Mouse (Mus musculus) embryonic stem cell, embryonic (primary cell): ENCODE data around the gene Cpne6.

Source experiments
- CTCF ChIA-PET, 4 experiments: fragments of 300-600 bp in 2 of 4; fragments of 350-600 bp in 2 of 4; sonication (Branson Sonifier 250); formaldehyde crosslinking; loops; one replicate each; lab custom pipeline; 2022; ENCODE audit warnings: inconsistent platforms in 2 of 4; lab: Charles Lee
- POLR2A ChIA-PET, 4 experiments: fragments of 300-600 bp in 2 of 4; fragments of 350-600 bp in 2 of 4; sonication (Branson Sonifier 250); formaldehyde crosslinking; loops; one replicate each; lab custom pipeline; 2022; ENCODE audit warnings: antibody characterized with exemption in 4 of 4, inconsistent platforms in 1 of 4; lab: Charles Lee

The Cpne6 gene

GRCm38 (mm10) chr14:55519604-55520003, 9.4 kb downstream of the Cpne6 start:
- ChIA-PET CTCF (interaction anchor here in 3 of 4 experiments (0.7 to 2.2 kb wide), 7 partner anchors 14 to 398 kb away, joined by 3 to 10 read pairs (median 5); no protein-coding TSS in a partner anchor), POLR2A (interaction anchor here in 2 of 4 experiments (0.5 to 2.2 kb wide), 7 partner anchors 9 to 38 kb away, joined by 3 to 7 read pairs (median 3); partner anchors contain the start of genes Cpne6 (in 1 of the 2) and Pck2 (in 1 of the 2))

- ChIA-PET CTCF (interaction anchor here in 3 of 4 experiments (0.5 to 2.2 kb wide), 7 partner anchors 10 to 399 kb away, joined by 3 to 10 read pairs (median 4); no protein-coding TSS in a partner anchor), POLR2A (interaction anchor here in 1 of 4 experiments (1.4 to 2.2 kb wide), 3 partner anchors 10 to 33 kb away, joined by 5 to 7 read pairs (median 5); partner anchors contain the start of gene Cpne6)
These were observed 10.5 kb downstream of the Cpne6 start for GRCm38 (mm10) chr14:55520451-55521361.

- ChIA-PET POLR2A (interaction anchor here in 2 of 4 experiments (1.1 to 1.9 kb wide), 8 partner anchors 10 to 310 kb away, joined by 3 to 11 read pairs (median 4); partner anchors contain the start of genes A730061H03Rik (in 1 of the 2), Dcaf11 (in 1 of the 2) and Pck2 (in 1 of the 2)), CTCF (interaction anchor here in 3 of 4 experiments (0.7 to 2.1 kb wide), 5 partner anchors 8 to 253 kb away, joined by 3 to 5 read pairs (median 5); partner anchors contain the start of gene Dhrs4 (in 2 of the 3))
These were observed 13.8 kb downstream of the Cpne6 start for GRCm38 (mm10) chr14:55524062-55524461.

DNA sequence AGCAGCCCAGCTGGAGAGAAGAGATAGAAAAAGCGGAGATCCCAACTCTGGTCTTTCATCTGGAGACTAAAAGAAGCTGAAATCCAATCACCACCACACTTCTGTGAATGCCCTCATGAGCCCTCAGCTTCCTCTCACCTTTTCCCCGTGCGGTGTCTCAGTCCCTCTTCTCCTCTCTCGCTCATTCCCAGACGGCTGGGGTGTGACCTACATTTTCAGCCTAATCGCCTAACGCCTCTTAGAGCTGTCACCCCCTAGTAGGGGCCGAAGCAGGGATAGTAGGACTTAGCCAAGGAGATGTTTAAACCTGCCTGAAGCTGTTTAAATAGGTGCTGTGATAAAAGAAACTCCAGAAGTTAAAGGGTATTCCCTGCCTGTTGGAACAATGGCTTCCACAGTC, 14.5 kb downstream of the Cpne6 start, which contains the start of gene Nrl:
Gene Nrl (minus strand): TSS at position 197 of the 400 bp plus-strand sequence.
- POLR2A ChIA-PET = interaction anchor here in 2 of 4 experiments (0.9 to 1.9 kb wide), 11 partner anchors 9 to 311 kb away, joined by 3 to 11 read pairs (median 3); partner anchors contain the start of genes A730061H03Rik (in 1 of the 2), Carmil3 (in 1 of the 2), Dcaf11 (in 1 of the 2) and Pck2 (in 1 of the 2)
- CTCF ChIA-PET = interaction anchor here in 3 of 4 experiments (0.7 to 2.1 kb wide), 5 partner anchors 9 to 253 kb away, joined by 3 to 5 read pairs (median 4); partner anchors contain the start of gene Dhrs4 (in 1 of the 3)

DNA sequence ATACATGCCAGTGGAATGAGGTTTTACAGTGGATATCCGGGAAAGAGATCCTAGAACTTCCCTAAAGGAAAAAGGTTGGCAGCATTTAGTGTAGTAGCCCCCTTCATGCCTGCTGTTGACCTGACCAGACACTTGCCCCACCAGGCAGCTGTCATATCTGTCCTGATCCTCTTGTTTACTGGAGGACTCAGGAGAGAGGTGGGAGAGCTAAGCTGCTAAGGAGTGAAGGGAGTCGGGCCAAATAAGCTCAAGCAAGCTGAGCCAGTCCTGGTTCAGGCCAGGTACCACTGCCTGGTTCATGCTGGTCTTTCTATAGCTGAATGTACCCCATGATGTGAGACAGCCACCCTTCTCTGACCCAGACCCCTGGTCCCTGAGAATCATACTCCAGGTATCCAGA, 16.4 kb downstream of the Cpne6 start:
- CTCF ChIA-PET = interaction anchor here in 3 of 4 experiments (0.6 to 2.3 kb wide), 9 partner anchors 9 to 405 kb away, joined by 3 to 13 read pairs (median 5); no protein-coding TSS in a partner anchor
- POLR2A ChIA-PET = interaction anchor here in 2 of 4 experiments (1.7 to 2.5 kb wide), 2 partner anchors 13 kb away, joined by 9 to 11 read pairs; partner anchors contain the start of gene Pck2 (in 2 of the 2)

DNA sequence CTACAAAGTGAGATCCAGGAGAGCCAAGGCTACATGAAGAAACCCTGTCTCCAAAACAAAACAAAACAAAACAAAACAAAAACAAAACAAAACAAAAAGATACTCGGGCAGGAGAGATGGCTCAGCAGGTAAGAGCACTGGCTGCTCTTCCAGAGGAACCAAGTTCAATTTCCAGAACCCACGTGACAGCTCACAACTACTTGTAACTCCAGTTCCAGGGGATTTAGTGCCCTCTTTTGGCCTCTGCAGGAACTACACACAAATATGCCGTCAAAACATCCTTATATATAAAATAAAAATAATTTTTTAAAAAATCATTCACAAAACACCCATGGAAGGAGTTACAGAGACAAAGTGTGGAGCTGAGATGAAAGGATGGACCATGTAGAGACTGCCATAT, 17.7 kb downstream of the Cpne6 start:
- ChIA-PET CTCF (interaction anchor here (0.5 to 2.3 kb wide), 22 partner anchors 8 to 439 kb away, joined by 3 to 13 read pairs (median 5); partner anchors contain the start of genes Dhrs4 (in 2 of the 4), A730061H03Rik (in 1 of the 4), Carmil3 (in 1 of the 4) and Pck2 (in 1 of the 4)), POLR2A (interaction anchor here in 3 of 4 experiments (0.7 to 2.5 kb wide), 7 partner anchors 9 to 37 kb away, joined by 3 to 11 read pairs (median 4); partner anchors contain the start of genes Pck2 (in 3 of the 3), A730061H03Rik (in 1 of the 3), Carmil3 (in 1 of the 3) and Dcaf11 (in 1 of the 3))

- ChIA-PET POLR2A (interaction anchor here (0.5 to 2.9 kb wide), 20 partner anchors 11 to 186 kb away, joined by 3 to 26 read pairs (median 4); partner anchors contain the start of genes A730061H03Rik (in 2 of the 4), Dcaf11 (in 2 of the 4), Carmil3 (in 1 of the 4) and Dhrs4 (in 1 of the 4)), CTCF (interaction anchor here in 3 of 4 experiments (0.5 to 1.6 kb wide), 11 partner anchors 8 to 200 kb away, joined by 3 to 8 read pairs (median 3); partner anchors contain the start of genes Carmil3 (in 1 of the 3), Dhrs4 (in 1 of the 3), Nrl (in 1 of the 3) and Tinf2 (in 1 of the 3))
These were observed 26.0 kb downstream of the Cpne6 start for GRCm38 (mm10) chr14:55536116-55536745.

- ChIA-PET POLR2A (interaction anchor here (0.5 to 8.1 kb wide), 81 partner anchors 8 to 835 kb away, joined by 3 to 96 read pairs (median 4); partner anchors contain the start of genes A730061H03Rik (in 3 of the 4), Dcaf11 (in 3 of the 4), Emc9 (in 3 of the 4) and Carmil3 (in 2 of the 4)), CTCF (interaction anchor here in 3 of 4 experiments (0.5 to 2.4 kb wide), 14 partner anchors 8 to 525 kb away, joined by 3 to 9 read pairs (median 4); partner anchors contain the start of genes A730061H03Rik (in 1 of the 3), Dcaf11 (in 1 of the 3), Dhrs4 (in 1 of the 3) and Fitm1 (in 1 of the 3))
These were observed 30.0 kb downstream of the Cpne6 start, which contains the start of gene Pck2 for GRCm38 (mm10) chr14:55540067-55540786. Pck2 (plus strand) TSS chr14:55540266.

GRCm38 (mm10) chr14:55540787-55541321, 30.6 kb downstream of the Cpne6 start:
- POLR2A ChIA-PET = interaction anchor here in 3 of 4 experiments (0.6 to 8.1 kb wide), 63 partner anchors 7 to 836 kb away, joined by 3 to 96 read pairs (median 4); partner anchors contain the start of genes A730061H03Rik (in 3 of the 3), Dcaf11 (in 3 of the 3), Dhrs4 (in 3 of the 3) and Carmil3 (in 2 of the 3)
- CTCF ChIA-PET = interaction anchor here in 3 of 4 experiments (0.5 to 2.4 kb wide), 10 partner anchors 8 to 419 kb away, joined by 3 to 9 read pairs (median 6); partner anchors contain the start of genes Dhrs4 (in 1 of the 3) and Fitm1 (in 1 of the 3)

- POLR2A ChIA-PET = interaction anchor here in 3 of 4 experiments (0.5 to 8.1 kb wide), 11 partner anchors 9 to 221 kb away, joined by 3 to 96 read pairs (median 7); partner anchors contain the start of genes A730061H03Rik (in 2 of the 3), Dcaf11 (in 2 of the 3), Dhrs4 (in 1 of the 3) and Psme1 (in 1 of the 3)
- CTCF ChIA-PET = interaction anchor here in 1 of 4 experiments (0.5 kb wide), 1 partner anchor 16 kb away, joined by 3 read pairs; no protein-coding TSS in a partner anchor
These were observed 32.0 kb downstream of the Cpne6 start for GRCm38 (mm10) chr14:55542268-55542667.

DNA sequence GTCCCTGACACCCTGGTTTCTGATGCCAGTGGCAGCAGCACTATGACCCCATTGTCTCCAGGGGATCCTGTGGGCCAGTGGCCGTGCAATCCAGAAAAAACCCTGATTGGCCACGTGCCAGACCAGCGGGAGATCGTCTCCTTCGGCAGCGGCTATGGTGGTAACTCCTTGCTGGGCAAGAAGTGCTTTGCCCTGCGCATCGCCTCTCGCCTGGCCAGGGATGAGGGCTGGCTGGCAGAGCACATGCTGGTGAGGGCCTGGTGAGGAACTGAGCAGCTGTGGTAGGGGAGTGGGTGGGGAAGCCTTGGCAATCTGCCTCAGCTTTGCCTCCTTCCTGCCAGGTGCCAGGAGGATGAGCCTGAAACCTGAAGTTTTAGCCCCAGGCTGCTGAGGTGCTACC, 34.1 kb downstream of the Cpne6 start:
- POLR2A ChIA-PET = interaction anchor here in 2 of 4 experiments (0.5 to 8.1 kb wide), 3 partner anchors 10 to 154 kb away, joined by 3 to 96 read pairs (median 5); no protein-coding TSS in a partner anchor
- CTCF ChIA-PET = interaction anchor here in 1 of 4 experiments (0.7 kb wide), 1 partner anchor 73 kb away, joined by 3 read pairs; no protein-coding TSS in a partner anchor

- POLR2A ChIA-PET = interaction anchor here in 3 of 4 experiments (0.7 to 3.6 kb wide), 9 partner anchors 9 to 571 kb away, joined by 3 to 48 read pairs (median 16); partner anchors contain the start of genes A730061H03Rik (in 3 of the 3), Dcaf11 (in 3 of the 3), Pck2 (in 2 of the 3) and Gzme (in 1 of the 3)
- CTCF ChIA-PET = no interaction called here
These were observed 39.9 kb downstream of the Cpne6 start for GRCm38 (mm10) chr14:55550191-55550590.

- CTCF ChIA-PET = interaction anchor here in 1 of 4 experiments (0.9 to 1.8 kb wide), 4 partner anchors 9 to 193 kb away, joined by 3 to 9 read pairs (median 6); partner anchors contain the start of genes A730061H03Rik and Psme1
- POLR2A ChIA-PET = interaction anchor here in 3 of 4 experiments (0.6 to 6.5 kb wide), 32 partner anchors 9 to 1359 kb away, joined by 3 to 96 read pairs (median 3); partner anchors contain the start of genes A730061H03Rik (in 3 of the 3), Dcaf11 (in 3 of the 3), Pck2 (in 3 of the 3) and Psme2 (in 3 of the 3)
These were observed 41.1 kb downstream of the Cpne6 start for GRCm38 (mm10) chr14:55551347-55551746.

DNA sequence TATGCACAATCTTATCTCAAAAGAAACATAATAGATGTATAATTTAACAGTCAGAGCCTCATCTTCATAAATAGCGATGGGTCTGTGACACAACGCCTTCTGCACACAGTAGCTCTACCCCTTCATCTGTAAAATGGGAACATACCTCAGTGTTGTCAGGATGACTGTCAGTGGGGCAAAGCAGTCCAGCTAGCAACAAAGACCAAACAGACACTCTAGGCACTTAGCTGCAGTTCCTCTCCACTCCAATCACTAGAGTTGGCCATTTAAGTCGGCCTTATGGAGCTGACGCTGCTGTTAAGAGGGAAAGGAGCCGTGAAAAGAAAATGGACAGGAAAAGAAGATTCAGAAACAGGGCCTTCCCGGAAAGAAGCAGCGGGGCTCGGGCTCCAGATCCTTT, 41.5 kb downstream of the Cpne6 start:
- CTCF ChIA-PET = interaction anchor here in 2 of 4 experiments (0.9 to 1.8 kb wide), 6 partner anchors 9 to 192 kb away, joined by 3 to 9 read pairs (median 4); partner anchors contain the start of genes A730061H03Rik (in 1 of the 2) and Psme1 (in 1 of the 2)

More for the DNA sequence above, 41.5 kb downstream of the Cpne6 start:
- POLR2A ChIA-PET = interaction anchor here in 3 of 4 experiments (0.6 to 6.5 kb wide), 31 partner anchors 8 to 1359 kb away, joined by 3 to 96 read pairs (median 3); partner anchors contain the start of genes A730061H03Rik (in 3 of the 3), Dcaf11 (in 3 of the 3), Pck2 (in 3 of the 3) and Psme2 (in 3 of the 3)
